Mouse (Mus musculus) left cerebral cortex, adult 2 months (tissue): ENCODE measurements around the gene Cd177. TPM values are rescaled to one million over a fixed set of nuclear protein-coding genes. Genes with fewer than 3 reads are reported as not detected.
"Not testable (repeated sequence)": the region's sequence is repeated elsewhere in the genome, so short reads cannot be mapped to it uniquely, and the experiment has no call there.

Experiments
- DNase-seq, 2 experiments: peaks; one replicate each; pipeline ENCODE4 v3.0.0; 2021 to 2022; ENCODE audit warnings: low spot score in 2 of 2, mixed read lengths in 1 of 2; ENCODE audit errors: extremely low spot score in 1 of 2
- H3K27ac ChIP-seq: fragments of 200-600 bp; 2 replicates; pipeline ENCODE4 v1.8.1; 2022
- H3K4me3 ChIP-seq: fragments of 200-600 bp; 2 replicates; pipeline ENCODE4 v1.8.1; 2022
- CTCF ChIP-seq: fragments of 200-600 bp; IDR thresholded peaks from 2 replicates; pipeline ENCODE4 v1.8.1; 2022; ENCODE audit warnings: antibody characterized with exemption, mild to moderate bottlenecking, moderate library complexity
- intact Hi-C: fragments of 180-260 bp; cut with DNase I; formaldehyde crosslinking; loops from one replicate; pipeline ENCODE4 v1.15.1; 2025
- total RNA-seq, 2 experiments: library from RNA; stranded (reverse); gene quantifications; 2 replicates each; pipeline ENCODE4 v1.2.3; 2021

Cd177 gene
- total RNA-seq, 2 experiments from 2014 or later: not detected

DNA sequence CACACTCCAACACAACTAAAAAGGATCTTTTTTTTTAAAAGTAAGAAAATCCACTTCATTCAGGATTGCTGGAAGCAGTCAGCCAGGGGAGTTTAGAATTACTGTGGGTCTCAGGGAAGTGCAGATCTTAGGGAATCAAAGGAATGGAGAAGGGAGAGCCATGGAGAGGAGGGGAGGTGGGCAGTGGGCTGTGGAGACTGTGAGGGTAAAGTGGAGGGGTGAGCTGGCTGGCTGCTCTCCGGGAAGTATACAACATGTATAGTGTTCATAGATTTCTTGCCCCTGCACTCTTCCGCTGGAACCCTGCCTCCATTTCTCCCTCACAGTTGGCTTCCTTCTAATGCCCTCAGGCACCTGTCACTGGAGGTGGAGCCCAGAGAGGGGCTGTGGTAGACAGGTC, 8.5 kb downstream of the Cd177 start:
- no peak for TF ChIP-seq CTCF
- Histone ChIP-seq H3K27ac (no peak overlapping the region), H3K4me3 (no peak overlapping the region)
- no peak for DNase-seq
- intact Hi-C loops: no loop called here

DNA sequence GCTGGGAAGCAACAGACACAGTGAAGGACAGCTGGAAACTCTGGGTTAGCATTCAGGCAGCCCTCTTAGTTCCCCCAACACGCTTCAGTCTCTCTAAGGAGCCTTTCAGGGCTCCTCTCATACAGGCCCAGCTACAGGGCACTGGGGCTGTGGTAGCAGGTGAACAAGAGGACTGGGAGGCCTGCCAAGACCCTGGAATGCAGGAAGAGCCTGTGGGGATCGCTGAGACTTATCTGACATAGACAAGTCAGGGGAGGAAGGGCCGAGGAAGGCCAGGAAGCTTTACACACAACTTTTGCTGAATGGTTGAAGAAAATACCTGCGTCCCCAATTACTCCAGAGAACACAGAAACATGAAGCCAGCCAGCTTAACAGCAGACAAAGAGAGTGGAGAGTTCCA, 9.4 kb downstream of the Cd177 start:
- intact Hi-C loops: no loop called here
- TF ChIP-seq CTCF: no peak
- H3K4me3 ChIP-seq: no peak overlapping the region
- no peak for DNase-seq
- no peak overlapping the region for H3K27ac ChIP-seq

DNA sequence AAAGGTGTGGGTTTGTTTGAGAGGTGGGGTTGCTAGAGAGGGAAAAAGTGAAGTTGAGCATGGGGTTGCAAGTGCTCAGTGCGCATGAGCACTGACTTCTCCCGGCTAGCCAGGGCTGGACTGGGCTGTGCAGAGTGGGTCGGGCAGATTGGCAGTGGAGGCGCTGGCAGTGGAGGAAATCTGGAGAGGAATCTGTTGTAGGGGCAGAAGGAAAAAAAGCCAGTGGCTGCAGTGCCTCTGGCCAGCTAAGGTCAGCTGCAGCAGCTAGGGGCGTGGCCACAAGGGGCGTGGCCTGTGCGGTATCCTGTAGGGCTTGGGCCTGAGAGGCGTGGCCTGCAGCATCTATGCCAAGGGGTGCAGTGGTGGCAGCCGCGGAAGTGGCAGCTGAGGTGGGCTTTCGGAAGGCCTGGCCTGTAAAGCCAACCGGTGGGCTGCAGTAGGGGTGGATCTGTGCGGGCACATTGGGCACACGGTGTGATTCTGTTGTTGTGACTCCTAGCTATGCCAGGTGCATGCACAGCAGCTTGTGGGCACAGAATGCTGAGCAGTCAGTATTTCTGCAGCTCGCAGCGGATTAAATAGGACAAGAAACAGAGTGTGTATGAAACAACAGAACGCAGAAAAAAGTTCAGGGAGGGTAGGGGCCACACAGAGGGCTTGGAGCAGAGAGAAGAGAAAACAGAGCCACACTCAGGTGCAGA, 24.0 kb downstream of the Cd177 start:
- intact Hi-C loops: no loop called here
- no peak overlapping the region for H3K4me3 ChIP-seq
- no peak overlapping the region for H3K27ac ChIP-seq
- DNase-seq: no peak
- TF ChIP-seq CTCF: no peak

DNA sequence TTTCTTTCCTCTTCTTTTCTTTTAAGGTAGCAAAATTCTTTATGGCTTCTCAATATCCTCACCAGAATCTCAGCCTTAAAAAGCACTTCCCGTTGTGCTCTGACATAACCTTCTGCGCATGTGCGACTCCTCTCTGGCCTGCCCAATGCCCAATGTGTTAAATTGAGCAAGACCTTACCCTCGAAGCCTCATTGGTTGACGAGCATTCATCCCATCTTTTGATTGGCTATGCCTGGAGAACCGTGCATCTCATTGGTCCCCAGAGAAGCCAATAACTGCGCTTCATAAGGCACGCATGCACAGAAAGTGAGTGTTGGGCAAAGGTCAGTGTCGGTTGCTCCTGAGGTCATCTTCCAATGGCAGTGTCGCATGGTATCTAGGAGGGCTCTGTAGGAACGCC, 33.3 kb downstream of the Cd177 start, which contains the start of gene Gm4763:
Gene Gm4763, minus strand, starts transcription at position 101 of the 400 bp plus-strand sequence.
- not testable (repeated sequence) for H3K27ac ChIP-seq, DNase-seq, H3K4me3 ChIP-seq
- intact Hi-C loops: loop anchor here (5.0 kb wide), 1 partner anchor 35 kb away; no protein-coding TSS in a partner anchor

DNA sequence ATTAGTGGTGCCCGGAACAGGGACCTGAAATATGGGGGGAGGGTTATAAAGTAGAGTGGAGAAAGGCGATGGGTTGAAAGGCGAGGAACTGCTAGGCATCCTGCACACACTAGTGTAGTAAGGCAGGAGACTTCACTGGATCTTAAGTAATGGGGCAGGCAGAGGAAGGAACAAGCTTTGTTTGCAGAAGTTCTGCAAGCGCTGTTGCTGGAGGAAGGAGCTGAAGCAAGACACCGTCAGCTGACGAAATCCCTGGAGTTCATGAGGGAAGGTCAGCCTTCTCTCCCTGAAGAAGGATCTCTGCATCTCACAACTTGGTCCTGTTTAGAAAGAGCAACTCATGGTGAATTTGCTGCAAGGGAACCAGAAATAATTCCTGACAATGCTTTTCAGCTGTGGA, 45.1 kb downstream of the Cd177 start:
- intact Hi-C loops: no loop called here
- DNase-seq: no peak
- Histone ChIP-seq H3K4me3 (no peak overlapping the region), H3K27ac (no peak overlapping the region)
- TF ChIP-seq CTCF: no peak

DNA sequence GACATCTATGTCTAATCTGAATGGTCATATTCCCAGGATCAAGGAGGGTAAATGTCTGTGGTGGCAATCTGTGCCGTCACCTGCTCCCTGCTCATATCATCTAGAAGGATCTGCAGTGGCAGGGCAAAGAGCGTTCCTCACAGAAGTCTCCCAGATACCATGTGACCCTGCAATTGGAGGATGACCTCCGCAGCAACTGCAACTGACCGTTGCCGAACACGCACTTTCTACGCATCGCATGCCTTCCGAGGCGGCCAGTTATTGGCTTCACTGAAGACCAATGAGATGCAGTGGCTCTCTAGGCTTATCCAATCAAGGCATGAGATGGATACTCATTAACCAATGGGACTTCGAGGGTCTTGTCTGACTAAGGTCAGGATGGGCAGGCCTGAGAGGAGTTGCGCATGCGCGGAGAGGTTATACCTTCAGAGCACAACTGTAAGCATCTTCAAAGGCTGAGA, 51.2 kb downstream of the Cd177 start, which contains the start of gene BC049730:
Gene BC049730, plus strand, starts transcription at position 411 of the 461 bp plus-strand sequence.
- DNase-seq: no peak
- intact Hi-C loops: no loop called here
- Histone ChIP-seq H3K27ac (no peak within 1 kb of the TSS), H3K4me3 (no peak within 1 kb of the TSS)
- TF ChIP-seq CTCF: no peak

DNA sequence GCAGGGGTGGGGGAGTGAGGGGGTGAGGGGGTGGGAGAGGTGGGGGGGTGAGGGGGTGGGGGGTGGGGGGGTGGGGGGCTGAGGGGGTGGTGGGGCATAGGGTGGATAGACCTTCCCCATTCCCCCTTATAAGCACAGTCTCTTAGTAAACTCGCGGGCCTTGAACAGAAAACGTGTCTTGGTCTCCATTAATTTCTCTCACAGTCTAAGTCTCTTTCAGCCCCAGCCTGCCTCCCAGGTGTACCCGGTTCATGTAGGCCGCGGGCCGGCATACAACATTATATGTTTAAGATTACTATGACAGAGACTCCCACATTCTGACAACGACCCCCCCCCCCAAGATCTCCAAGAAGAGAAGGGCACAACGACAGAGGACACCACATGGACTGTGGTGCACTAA, 57.3 kb downstream of the Cd177 start:
- H3K4me3 ChIP-seq, intact Hi-C loops, H3K27ac ChIP-seq, DNase-seq: not testable (repeated sequence)

DNA sequence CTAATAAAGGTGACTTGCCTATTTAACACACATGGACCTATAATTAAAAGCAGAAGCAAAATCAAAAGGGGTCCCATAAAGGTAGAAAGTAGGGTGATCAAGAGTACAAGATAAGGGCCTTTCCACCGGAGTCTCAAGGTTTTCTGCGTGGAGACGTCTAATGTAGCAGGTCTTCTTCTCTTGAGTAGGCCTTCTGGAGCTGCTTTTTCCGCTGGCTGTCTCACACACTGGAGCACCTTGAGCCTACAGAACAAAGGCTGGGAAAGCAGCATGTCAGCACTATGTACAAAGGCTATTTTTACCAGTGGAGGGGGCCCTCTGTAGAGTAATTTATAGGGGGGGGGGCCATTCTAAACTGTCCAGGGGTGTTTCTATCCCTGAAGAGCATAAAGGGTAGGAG, 62.2 kb downstream of the Cd177 start:
- intact Hi-C loops, H3K27ac ChIP-seq, H3K4me3 ChIP-seq, DNase-seq: not testable (repeated sequence)

Other genes with a start within 250 kb of the Cd177 start
- gene AC161166.1, start 247.9 kb downstream of the Cd177 start, total RNA-seq: not detected
- 10 to 100 TPM; 81.6 to 84.3 TPM for gene Irgq, start 229.6 kb downstream of the Cd177 start, total RNA-seq
- gene Pinlyp, start 214.2 kb downstream of the Cd177 start, total RNA-seq: not detected
- 10 to 100 TPM; 32.8 to 39.5 TPM for gene Xrcc1, start 214.0 kb downstream of the Cd177 start, total RNA-seq
- gene Ethe1, start 172.8 kb downstream of the Cd177 start, total RNA-seq: 10 to 100 TPM; 14.4 to 14.6 TPM
- gene Zfp575, start 172.7 kb downstream of the Cd177 start, total RNA-seq: 1 to 10 TPM; 6.8 to 6.9 TPM
- not detected for gene Phldb3, start 149.5 kb downstream of the Cd177 start, total RNA-seq
- gene Lypd3, start 123.8 kb downstream of the Cd177 start, total RNA-seq: under 1 TPM; 0.20 to 0.63 TPM
- gene Tex101, start 83.6 kb downstream of the Cd177 start, total RNA-seq: not detected
- not detected for gene BC049730, start 51.1 kb downstream of the Cd177 start, total RNA-seq
- not detected for gene Gm4763, start 33.4 kb downstream of the Cd177 start, total RNA-seq
- not detected for gene Ceacam10, start 16.9 kb upstream of the Cd177 start, total RNA-seq
- 1 to 10 TPM in 1 of 2 experiments, not detected in 1; 1.0 TPM for gene Gm9844, start 101.9 kb upstream of the Cd177 start, total RNA-seq
- not detected for gene Lypd4, start 109.6 kb upstream of the Cd177 start, total RNA-seq
- gene Dmrtc2, start 109.7 kb upstream of the Cd177 start, total RNA-seq: not detected
- gene Rps19, start 124.1 kb upstream of the Cd177 start, total RNA-seq: 100 to 1,000 TPM; 488 to 501 TPM
- under 1 TPM; 0.37 to 0.38 TPM for gene Cd79a, start 137.1 kb upstream of the Cd177 start, total RNA-seq
- 10 to 100 TPM; 75.1 to 86.6 TPM for gene Arhgef1, start 142.6 kb upstream of the Cd177 start, total RNA-seq
- gene Gm4881, start 184.2 kb upstream of the Cd177 start, total RNA-seq: not detected
- gene Rabac1, start 212.4 kb upstream of the Cd177 start, total RNA-seq: 100 to 1,000 TPM; 287 TPM
- gene Atp1a3, start 245.6 kb upstream of the Cd177 start, total RNA-seq: 1,000 to 10,000 TPM; 1,970 to 2,141 TPM